Mouse (Mus musculus): ENCODE data around the gene Gm10770. TPM values are rescaled to one million over a fixed set of nuclear protein-coding genes. Genes with fewer than 3 reads are reported as not detected.
A peak's percentile ranks its signal among the peaks of the same experiment; 100 is the strongest.
"Not testable (repeated sequence)": the region's sequence is repeated elsewhere in the genome, so short reads cannot be mapped to it uniquely, and the experiment has no call there.

Gene Gm10770
- polyA plus RNA-seq (2012; rRNA removed) = not detected in 2 replicates

DNA sequence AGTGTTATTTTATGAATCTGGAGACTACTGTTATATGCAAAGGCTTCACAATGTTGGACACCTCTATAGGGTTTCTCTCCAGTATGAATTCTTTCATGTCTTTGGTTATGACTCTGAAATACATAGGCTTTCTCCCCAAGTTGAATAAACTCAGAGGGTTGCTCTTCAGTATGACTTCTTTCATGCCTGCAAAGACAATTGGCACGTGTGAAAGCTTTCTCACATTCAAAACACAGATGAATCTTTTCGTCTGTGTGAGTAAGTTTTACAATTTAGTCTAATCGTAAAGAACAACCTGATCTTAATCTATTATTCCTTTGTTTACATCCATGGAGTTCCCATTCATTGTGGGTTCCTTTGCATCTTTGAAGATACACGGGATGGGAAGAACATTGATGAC lies at the start of gene Gm10770:
Gm10770 (minus strand) TSS at position 101 of the 400 bp plus-strand sequence.
- not testable (repeated sequence) for DNase-seq (ENCODE audit: extremely low spot score in 1 of 2, low spot score in 1 of 2)

GRCm38 (mm10) chr2:150223263-150223662 lies 43.8 kb upstream of the Gm10770 start:
- not testable (repeated sequence) for DNase-seq (ENCODE audit: extremely low spot score in 1 of 2, low spot score in 1 of 2)

- not testable (repeated sequence) for DNase-seq (ENCODE audit: extremely low spot score in 1 of 2, low spot score in 1 of 2)
Measured at GRCm38 (mm10) chr2:150218363-150218725, 38.9 kb upstream of the Gm10770 start.

DNA sequence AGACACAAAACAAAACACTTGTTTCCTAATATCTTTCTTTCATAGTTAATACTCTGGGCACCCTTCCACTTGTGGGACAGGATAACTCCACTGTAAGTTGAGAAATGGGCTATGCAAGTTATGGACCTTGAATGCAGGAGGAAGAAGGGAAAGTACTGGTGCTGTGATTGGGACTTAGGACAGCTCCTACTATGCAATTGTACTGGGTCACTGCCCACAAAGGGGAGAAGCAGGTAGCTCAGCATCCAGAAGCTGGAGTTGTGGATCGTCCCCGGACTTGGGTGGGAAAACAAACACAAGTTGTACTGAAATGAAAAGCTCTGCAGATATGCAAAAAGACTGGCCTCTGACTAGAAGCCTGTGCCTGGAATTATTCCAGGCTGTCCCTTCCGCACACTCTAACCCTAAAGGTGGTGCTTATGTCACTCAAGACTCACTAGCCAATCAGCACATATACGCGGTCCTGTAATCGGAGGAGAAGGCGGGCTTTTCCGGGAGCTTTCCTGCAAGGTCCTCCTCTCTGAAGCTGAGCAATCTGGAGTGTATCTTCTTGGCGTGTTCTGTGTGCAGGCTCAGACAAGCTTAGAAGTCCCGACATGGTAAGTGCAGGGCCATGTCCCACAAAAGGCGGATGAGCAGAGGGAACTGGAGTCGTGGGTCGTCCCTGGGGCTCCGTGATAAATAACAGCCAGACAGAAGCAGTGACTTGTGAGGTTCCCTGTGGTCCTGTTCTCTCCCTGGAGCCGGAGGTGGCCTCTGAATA lies 38.3 kb upstream of the Gm10770 start, which contains the start of gene Zfp937:
Zfp937 (plus strand) TSS at position 474 of the 763 bp plus-strand sequence.
- peak; percentile 82 to 89 for DNase-seq (ENCODE audit: extremely low spot score in 1 of 2, low spot score in 1 of 2)

DNA sequence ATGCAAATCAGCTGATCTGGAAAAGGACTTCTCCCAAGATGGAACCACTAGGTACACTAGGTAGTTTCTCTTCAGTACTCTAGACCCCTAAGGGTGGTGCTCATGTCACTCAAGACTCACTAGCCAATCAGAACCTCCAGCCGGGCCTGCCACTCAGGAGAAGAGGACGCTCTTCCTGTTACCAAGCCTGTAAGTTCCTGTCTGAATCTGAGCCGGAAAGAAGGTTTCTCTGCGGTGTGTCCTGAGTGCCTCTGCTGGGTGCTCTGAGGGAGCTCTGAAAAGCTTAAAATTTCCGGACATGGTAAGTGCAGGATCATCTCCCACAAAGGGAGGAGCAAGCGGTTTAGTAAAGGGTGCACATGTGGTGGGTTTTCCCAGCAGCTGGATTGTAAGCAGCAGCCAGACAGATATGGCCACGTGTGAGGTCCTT lies 2.1 kb upstream of the Gm10770 start, which contains the start of gene Gm14139:
Gm14139 (plus strand) TSS at position 186 of the 430 bp plus-strand sequence.
- DNase-seq (ENCODE audit: extremely low spot score in 1 of 2, low spot score in 1 of 2) = not testable (repeated sequence)

GRCm38 (mm10) chr2:150181046-150181445 lies 1.6 kb upstream of the Gm10770 start:
- not testable (repeated sequence) for DNase-seq (ENCODE audit: extremely low spot score in 1 of 2, low spot score in 1 of 2)

GRCm38 (mm10) chr2:150173833-150174232 lies 5.6 kb downstream of the Gm10770 start:
- DNase-seq (ENCODE audit: extremely low spot score in 1 of 2, low spot score in 1 of 2) = no peak

DNA sequence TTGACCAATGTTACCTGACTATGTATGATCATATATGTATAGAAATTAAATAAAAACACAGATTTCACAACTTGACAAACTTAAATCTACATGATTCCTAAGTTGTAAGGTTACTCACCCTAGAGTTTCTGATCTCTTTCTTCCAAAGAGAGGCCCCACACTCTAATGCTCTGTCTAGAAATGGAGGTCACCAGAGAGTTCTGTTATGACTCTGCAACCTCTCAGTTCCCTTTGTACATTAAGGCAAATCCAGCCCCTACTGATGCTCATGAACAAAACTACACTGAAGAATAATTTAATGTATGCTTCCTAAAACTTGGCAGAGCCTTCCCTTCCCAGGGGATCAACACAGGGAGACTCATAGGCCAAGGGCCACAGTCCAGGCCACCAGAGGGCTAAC lies 12.8 kb downstream of the Gm10770 start:
- DNase-seq (ENCODE audit: extremely low spot score in 1 of 2, low spot score in 1 of 2) = no peak

- DNase-seq (ENCODE audit: extremely low spot score in 1 of 2, low spot score in 1 of 2) = peak; percentile 91
Measured at GRCm38 (mm10) chr2:150136435-150136897, 43.0 kb downstream of the Gm10770 start, which contains the start of gene Zfp120. Zfp120 (minus strand) TSS chr2:150136708.

- DNase-seq (ENCODE audit: extremely low spot score in 1 of 2, low spot score in 1 of 2) = no peak
Measured at GRCm38 (mm10) chr2:150132773-150133172, 46.7 kb downstream of the Gm10770 start.

GRCm38 (mm10) chr2:150132002-150132401 lies 47.5 kb downstream of the Gm10770 start:
- DNase-seq (ENCODE audit: extremely low spot score in 1 of 2, low spot score in 1 of 2) = not testable (repeated sequence)

Other genes with a start within 250 kb of the Gm10770 start
- 4.5 and 4.9 TPM in 2 replicates for gene Zfp120, start 43.0 kb downstream of the Gm10770 start, polyA plus RNA-seq (2012; rRNA removed)
- 0.08 TPM in 1 of 2 replicates, not detected in the other for gene Gm14139, start 2.1 kb upstream of the Gm10770 start, polyA plus RNA-seq (2012; rRNA removed)
- 2.5 and 2.9 TPM in 2 replicates for gene Zfp937, start 38.4 kb upstream of the Gm10770 start, polyA plus RNA-seq (2012; rRNA removed)
- 0.84 and 1.1 TPM in 2 replicates for gene Gm21994, start 75.9 kb upstream of the Gm10770 start, polyA plus RNA-seq (2012; rRNA removed)
- 0.06 TPM in 1 of 2 replicates, not detected in the other for gene Gm14124, start 77.8 kb upstream of the Gm10770 start, polyA plus RNA-seq (2012; rRNA removed)
- gene Gm10130, start 144.0 kb upstream of the Gm10770 start, polyA plus RNA-seq (2012; rRNA removed) = not detected in 2 replicates
- 3.1 and 5.3 TPM in 2 replicates for gene 3300002I08Rik, start 183.1 kb upstream of the Gm10770 start, polyA plus RNA-seq (2012; rRNA removed)